Mouse (Mus musculus): ENCODE data around the gene Hyal5.

GRCm38 (mm10) chr6:24910728-24911105 is 52.9 kb downstream of the Hyal5 start:
- no peak for TF ChIP-seq EP300 (IDR thresholded peaks at IDR 0.05; ENCODE audit: low read depth)
- TF ChIP-seq CTCF (IDR thresholded peaks at IDR 0.05; ENCODE audit: low read depth), result no peak
